Mouse (Mus musculus) embryonic facial prominence, embryonic 10.5 days (tissue): Measurements from ENCODE around the gene Slc39a11. TPM values are rescaled to one million over a fixed set of nuclear protein-coding genes. Genes with fewer than 3 reads are reported as not detected.

ENCODE experiments used
- DNase-seq: peaks from one replicate; pipeline ENCODE4 v3.0.0-alpha.2; 2017; ENCODE audit warnings: low spot score
- H3K27ac ChIP-seq: fragments of 300-500 bp; sonication (generic); replicated peaks from 2 replicates; pipeline ENCODE4 v1.5.1; 2016; ENCODE audit warnings: mild to moderate bottlenecking
- H3K27me3 ChIP-seq: fragments of 300-500 bp; sonication (generic); replicated peaks from 2 replicates; pipeline ENCODE4 v1.6.1; 2016; ENCODE audit warnings: low read depth, mild to moderate bottlenecking; ENCODE audit not compliant: poor library complexity, severe bottlenecking
- H3K36me3 ChIP-seq: fragments of 300-500 bp; sonication (generic); replicated peaks from 2 replicates; pipeline ENCODE4 v1.6.1; 2016; ENCODE audit warnings: mild to moderate bottlenecking, moderate library complexity
- H3K4me1 ChIP-seq: fragments of 300-500 bp; sonication (generic); 2 replicates; pipeline ENCODE4 v1.6.1; 2016
- H3K4me3 ChIP-seq: fragments of 300-500 bp; sonication (generic); 2 replicates; pipeline ENCODE4 v1.5.1; 2016; ENCODE audit warnings: mild to moderate bottlenecking, moderate library complexity
- H3K9me3 ChIP-seq: fragments of 300-500 bp; sonication (generic); 2 replicates; pipeline ENCODE4 v1.6.1; 2016; ENCODE audit warnings: mild to moderate bottlenecking
- WGBS: fragments of 180-500 bp; shearing (Covaris S2); methylation state at CpG from one replicate; pipeline ENCODE4 v1.1.7; 2016; 5-methylcytosine and 5-hydroxymethylcytosine counted together
- polyA plus RNA-seq: library from polyadenylated mRNA; unstranded; fragments of >200 nt; fragmentation: Nextera tagmentation; extraction: Ambion mirVana; gene quantifications from 2 replicates; pipeline ENCODE4 v1.2.1, GENCODE M21; 2016

The Slc39a11 gene
- polyA plus RNA-seq, 1 experiment from 2014 or later, result 17.2 TPM

- Histone ChIP-seq H3K27ac (no peak overlapping the region), H3K4me1 (peaks cover 17% of the 10 kb centered on the region), H3K36me3 (peaks cover 6% of the 10 kb centered on the region; the same call in 1 of the 2 replicates), H3K9me3 (no peaks in the 10 kb centered on the region), H3K4me3 (no peak overlapping the region), H3K27me3 (no peaks in the 10 kb centered on the region)
- DNase-seq, result no peak
- 91% methylated on average over 11 of the region's 11 CpGs for WGBS
These were observed 105.8 kb downstream of the Slc39a11 start for GRCm38 (mm10) chr11:113544017-113544640.

- no peak for DNase-seq
- Histone ChIP-seq H3K36me3 (peaks cover 6% of the 10 kb centered on the region; the same call in 1 of the 2 replicates), H3K27ac (no peak overlapping the region), H3K9me3 (no peaks in the 10 kb centered on the region), H3K4me1 (peaks cover 8% of the 10 kb centered on the region), H3K4me3 (no peak overlapping the region), H3K27me3 (no peaks in the 10 kb centered on the region)
- WGBS, result 91% methylated on average over 8 of the region's 8 CpGs
These were observed 108.8 kb downstream of the Slc39a11 start for GRCm38 (mm10) chr11:113541073-113541472.

DNA sequence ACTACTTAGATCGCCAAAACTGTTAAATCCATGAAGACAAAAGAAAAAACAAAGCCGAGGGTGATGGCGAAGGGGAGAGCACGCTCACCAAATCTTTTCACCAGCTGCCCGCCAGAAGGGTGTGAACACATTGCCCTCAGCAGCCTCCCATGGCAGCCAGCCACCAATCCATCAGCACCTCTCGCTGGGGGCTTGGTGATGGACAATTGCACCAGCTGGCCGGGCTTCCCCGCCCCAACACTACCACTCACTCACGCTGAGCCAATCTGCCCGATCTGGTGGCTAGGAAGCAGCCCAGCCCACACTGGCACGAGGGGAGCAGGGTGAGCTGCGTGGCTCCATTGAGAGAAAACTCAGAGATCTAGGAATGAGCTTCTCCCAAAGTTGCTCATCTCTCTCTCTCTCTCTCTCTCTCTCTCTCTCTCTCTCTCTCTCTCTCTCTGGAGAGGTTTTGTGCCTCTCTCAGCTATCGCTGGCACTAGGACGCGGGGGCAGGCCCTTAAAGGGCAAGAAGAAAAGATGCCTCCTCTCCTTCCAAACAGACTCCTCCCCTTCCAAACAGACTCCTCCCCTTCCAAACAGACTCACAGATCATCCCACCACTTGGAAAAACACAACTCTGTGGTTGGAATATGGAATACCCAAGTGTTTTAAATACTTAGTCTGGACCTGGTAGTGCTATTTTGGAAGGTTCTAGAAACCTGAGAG, 110.2 kb downstream of the Slc39a11 start:
- DNase-seq, result peak; percentile 21
- H3K4me3 ChIP-seq, result no peak overlapping the region
- no peak overlapping the region for H3K27ac ChIP-seq
- H3K27me3 ChIP-seq, result no peaks in the 10 kb centered on the region
- H3K4me1 ChIP-seq, result peaks cover 3% of the 10 kb centered on the region; the same call in 1 of the 2 replicates
- WGBS, result 82% methylated on average over 15 of the region's 15 CpGs
- peaks cover 6% of the 10 kb centered on the region; the same call in 1 of the 2 replicates for H3K36me3 ChIP-seq
- H3K9me3 ChIP-seq, result no peaks in the 10 kb centered on the region

- Histone ChIP-seq H3K9me3 (no peaks in the 10 kb centered on the region), H3K27me3 (no peaks in the 10 kb centered on the region), H3K36me3 (peaks cover 6% of the 10 kb centered on the region; the same call in 1 of the 2 replicates), H3K27ac (0 out of 2 replicates have a peak overlapping the region, but pooled peaks have one; percentile 44), H3K4me3 (no peak overlapping the region), H3K4me1 (peaks cover 8% of the 10 kb centered on the region)
- 83% methylated on average over 6 of the region's 6 CpGs for WGBS
- no peak for DNase-seq
These were observed 110.8 kb downstream of the Slc39a11 start for GRCm38 (mm10) chr11:113539079-113539478.

- H3K4me3 ChIP-seq, result no peak overlapping the region
- H3K4me1 ChIP-seq, result peaks cover 14% of the 10 kb centered on the region
- DNase-seq, result no peak
- peaks cover 6% of the 10 kb centered on the region; the same call in 1 of the 2 replicates for H3K36me3 ChIP-seq
- WGBS, result 91% methylated on average over 4 of the region's 4 CpGs
- no peaks in the 10 kb centered on the region for H3K27me3 ChIP-seq
- H3K27ac ChIP-seq, result no peak overlapping the region
- H3K9me3 ChIP-seq, result no peaks in the 10 kb centered on the region
These were observed 111.4 kb downstream of the Slc39a11 start for GRCm38 (mm10) chr11:113538406-113538917.

GRCm38 (mm10) chr11:113537715-113538114, 112.2 kb downstream of the Slc39a11 start:
- Histone ChIP-seq H3K27ac (no peak overlapping the region), H3K9me3 (no peaks in the 10 kb centered on the region), H3K4me1 (peaks cover 15% of the 10 kb centered on the region), H3K36me3 (peaks cover 6% of the 10 kb centered on the region; the same call in 1 of the 2 replicates), H3K4me3 (no peak overlapping the region), H3K27me3 (no peaks in the 10 kb centered on the region)
- WGBS, result 93% methylated on average over 7 of the region's 7 CpGs
- no peak for DNase-seq

- peaks cover 4% of the 10 kb centered on the region; the same call in 1 of the 2 replicates for H3K36me3 ChIP-seq
- H3K27ac ChIP-seq, result 0 out of 2 replicates have a peak overlapping the region, but pooled peaks have one; percentile 12
- no peaks in the 10 kb centered on the region for H3K9me3 ChIP-seq
- H3K4me1 ChIP-seq, result peaks cover 15% of the 10 kb centered on the region
- 87% methylated on average over 8 of the region's 8 CpGs for WGBS
- no peak for DNase-seq
- H3K4me3 ChIP-seq, result no peak overlapping the region
- H3K27me3 ChIP-seq, result no peaks in the 10 kb centered on the region
These were observed 112.7 kb downstream of the Slc39a11 start for GRCm38 (mm10) chr11:113537199-113537586.

DNA sequence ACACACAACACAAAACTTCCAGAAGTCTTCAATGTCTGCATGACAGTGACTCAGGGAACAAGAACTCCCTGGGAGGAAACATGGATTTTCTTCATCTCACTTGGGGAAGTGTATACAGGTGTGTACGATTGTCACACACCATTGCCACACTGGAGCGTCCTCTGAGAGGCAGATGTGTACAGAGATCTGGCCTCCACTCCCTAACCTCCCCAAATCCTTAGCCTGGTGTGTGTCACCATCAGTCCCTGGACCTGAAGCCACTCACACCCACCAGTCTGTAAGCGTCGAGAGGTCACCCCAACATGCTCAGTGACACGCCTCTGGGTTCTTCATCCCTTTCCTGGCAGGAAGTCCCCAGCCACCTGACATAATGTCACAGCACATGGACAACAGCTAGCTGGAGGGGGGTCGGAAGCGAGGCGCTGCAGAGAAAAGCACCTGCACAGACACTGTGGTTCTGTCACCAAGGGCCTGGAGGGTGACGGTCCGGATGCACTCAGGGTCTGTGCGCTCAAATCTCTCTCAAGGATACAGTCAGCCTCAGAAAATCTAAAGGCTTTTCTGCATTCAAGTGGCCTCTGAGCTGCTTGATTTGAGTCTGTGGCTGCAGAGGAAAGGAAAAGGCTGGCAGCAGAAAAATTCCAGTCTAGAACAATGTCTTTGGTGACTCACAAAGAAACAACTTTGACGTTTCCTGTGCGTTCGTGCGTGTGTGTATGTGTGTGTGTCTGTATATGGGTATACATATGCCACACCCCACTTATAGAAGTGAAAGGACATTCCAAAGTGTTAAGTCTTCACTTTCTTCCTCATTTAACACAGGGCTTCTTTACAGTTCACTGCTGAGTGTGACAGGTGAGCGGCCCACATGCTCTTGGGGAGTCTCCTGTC, 113.3 kb downstream of the Slc39a11 start:
- H3K27ac ChIP-seq, result 0 out of 2 replicates have a peak overlapping the region, but pooled peaks have one; percentile 12
- no peak overlapping the region for H3K4me3 ChIP-seq
- H3K4me1 ChIP-seq, result peaks cover 15% of the 10 kb centered on the region
- H3K36me3 ChIP-seq, result no peaks in the 10 kb centered on the region; the same call in 1 of the 2 replicates
- no peaks in the 10 kb centered on the region for H3K9me3 ChIP-seq
- DNase-seq, result no peak
- no peaks in the 10 kb centered on the region for H3K27me3 ChIP-seq
- 93% methylated on average over 16 of the region's 16 CpGs for WGBS

GRCm38 (mm10) chr11:113534341-113534740, 115.5 kb downstream of the Slc39a11 start:
- 87% methylated on average over 11 of the region's 11 CpGs for WGBS
- Histone ChIP-seq H3K9me3 (no peaks in the 10 kb centered on the region), H3K27ac (0 out of 2 replicates have a peak overlapping the region, but pooled peaks have one; percentile 15), H3K27me3 (no peaks in the 10 kb centered on the region), H3K4me1 (peaks cover 12% of the 10 kb centered on the region), H3K4me3 (no peak overlapping the region), H3K36me3 (no peaks in the 10 kb centered on the region)
- no peak for DNase-seq

- Histone ChIP-seq H3K27me3 (no peaks in the 10 kb centered on the region), H3K9me3 (no peaks in the 10 kb centered on the region), H3K27ac (0 out of 2 replicates have a peak overlapping the region, but pooled peaks have one; percentile 15), H3K4me1 (peaks cover 12% of the 10 kb centered on the region), H3K4me3 (no peak overlapping the region), H3K36me3 (no peaks in the 10 kb centered on the region)
- no peak for DNase-seq
- WGBS, result 70% methylated on average over 7 of the region's 7 CpGs
These were observed 115.9 kb downstream of the Slc39a11 start for GRCm38 (mm10) chr11:113533931-113534330.

- no peak for DNase-seq
These were observed 121.5 kb downstream of the Slc39a11 start for GRCm38 (mm10) chr11:113528391-113528790.

GRCm38 (mm10) chr11:113525731-113526130, 124.1 kb downstream of the Slc39a11 start:
- H3K27me3 ChIP-seq, result no peaks in the 10 kb centered on the region
- no peak for DNase-seq
- no peaks in the 10 kb centered on the region for H3K36me3 ChIP-seq
- 91% methylated on average over 18 of the region's 18 CpGs for WGBS
- H3K4me1 ChIP-seq, result peaks cover 5% of the 10 kb centered on the region
- no peak overlapping the region for H3K4me3 ChIP-seq
- no peaks in the 10 kb centered on the region for H3K9me3 ChIP-seq
- H3K27ac ChIP-seq, result no peak overlapping the region

More at GRCm38 (mm10) chr11:113528391-113528790, 121.5 kb downstream of the Slc39a11 start:
- H3K9me3 ChIP-seq, result no peaks in the 10 kb centered on the region
- no peaks in the 10 kb centered on the region for H3K27me3 ChIP-seq
- 0 out of 2 replicates have a peak, but pooled peaks cover under 1% of the 10 kb centered on the region for H3K4me1 ChIP-seq
- 95% methylated on average over 3 of the region's 3 CpGs for WGBS
- H3K36me3 ChIP-seq, result no peaks in the 10 kb centered on the region
- H3K4me3 ChIP-seq, result no peak overlapping the region
- H3K27ac ChIP-seq, result no peak overlapping the region
